Mouse (Mus musculus): Measurements from ENCODE around the gene Acadl. TPM values are rescaled to one million over a fixed set of nuclear protein-coding genes. Genes with fewer than 3 reads are reported as not detected.

Gene Acadl
- total and polyA plus RNA-seq, 2 experiments from 2014 or later, result 5.4 to 55.4 TPM

GRCm38 (mm10) chr1:66871591-66871990 lies 8.5 kb upstream of the Acadl start:
- ATAC-seq (ENCODE audit: low FRiP score) (no peak), DNase-seq (ENCODE audit: low spot score) (peak; percentile 73)
- Histone ChIP-seq H3K27me3 (ENCODE audit: insufficient read depth, low read length) (no peaks in the 10 kb centered on the region), H3K4me1 (ENCODE audit: insufficient read depth, low read length) (no peaks in the 10 kb centered on the region), H3K9ac (replicated peaks; ENCODE audit: low read length, poor library complexity, severe bottlenecking) (no peak overlapping the region), H3K4me2 (ENCODE audit: low read depth, low read length, poor library complexity, severe bottlenecking) (no peak overlapping the region), H3K36me3 (ENCODE audit: insufficient read depth, low read length) (no peaks in the 10 kb centered on the region), H3K27ac (ENCODE audit: low read depth, low read length) (no peak overlapping the region), H3K4me3 (ENCODE audit: low read depth, low read length) (no peak overlapping the region), H3K9me3 (ENCODE audit: low read length) (no peaks in the 10 kb centered on the region)
- WGBS, result 60% methylated on average over 7 of the region's 7 CpGs
- no peak for TF ChIP-seq CTCF (IDR thresholded peaks at IDR 0.05)

GRCm38 (mm10) chr1:66865633-66866032 lies 2.6 kb upstream of the Acadl start:
- Histone ChIP-seq H3K9ac (replicated peaks; ENCODE audit: low read length, poor library complexity, severe bottlenecking) (no peak overlapping the region), H3K27me3 (ENCODE audit: insufficient read depth, low read length) (no peaks in the 10 kb centered on the region), H3K36me3 (ENCODE audit: insufficient read depth, low read length) (no peaks in the 10 kb centered on the region), H3K4me2 (ENCODE audit: low read depth, low read length, poor library complexity, severe bottlenecking) (no peak overlapping the region), H3K4me1 (ENCODE audit: insufficient read depth, low read length) (no peaks in the 10 kb centered on the region), H3K9me3 (ENCODE audit: low read length) (no peaks in the 10 kb centered on the region), H3K27ac (ENCODE audit: low read depth, low read length) (no peak overlapping the region), H3K4me3 (ENCODE audit: low read depth, low read length) (no peak overlapping the region)
- no peak for ATAC-seq (ENCODE audit: low FRiP score)
- no peak for DNase-seq (ENCODE audit: low spot score)
- 80% methylated on average over 4 of the region's 4 CpGs for WGBS
- TF ChIP-seq CTCF (IDR thresholded peaks at IDR 0.05), result no peak

DNA sequence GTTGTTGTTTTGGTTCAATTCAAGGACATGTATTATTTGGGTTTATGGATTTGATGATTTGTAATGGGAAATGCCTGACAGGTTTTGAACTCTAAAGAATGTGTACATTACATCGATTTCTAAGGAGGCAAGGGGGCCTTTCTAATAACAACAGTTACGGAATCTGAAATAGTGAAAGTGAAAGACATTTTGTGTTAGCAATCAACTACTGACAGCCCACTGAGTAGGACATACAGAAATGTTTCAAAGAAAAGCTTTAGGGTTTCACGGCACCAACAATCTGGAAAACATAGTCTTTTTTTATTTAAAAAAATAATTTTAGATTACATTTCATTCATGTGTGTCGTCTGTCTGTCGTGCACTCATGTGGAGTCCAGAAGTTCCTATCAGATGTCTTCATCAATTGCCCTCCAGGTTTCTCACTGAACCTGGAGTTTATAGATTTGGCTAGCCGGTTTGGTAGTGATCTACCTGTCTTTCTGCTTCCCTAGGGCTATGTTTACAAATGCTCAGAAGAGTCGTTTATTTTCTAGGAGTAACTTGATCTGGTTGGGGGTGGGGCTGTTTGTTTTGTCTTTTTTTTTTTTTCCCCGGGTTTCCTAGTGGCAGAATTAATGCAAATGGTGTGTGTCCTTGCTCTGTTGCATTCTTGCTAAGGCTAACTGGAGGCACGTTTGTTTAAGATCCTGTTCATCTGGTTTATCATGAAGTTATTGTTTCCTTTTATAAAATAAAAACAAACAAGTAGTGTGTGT lies 841 bp upstream of the Acadl start:
- no peaks in the 10 kb centered on the region for H3K9me3 ChIP-seq (ENCODE audit: low read length)
- ATAC-seq (ENCODE audit: low FRiP score) (no peak), DNase-seq (ENCODE audit: low spot score) (no peak)
- no peaks in the 10 kb centered on the region for H3K36me3 ChIP-seq (ENCODE audit: insufficient read depth, low read length)
- no peak overlapping the region for H3K9ac ChIP-seq (replicated peaks; ENCODE audit: low read length, poor library complexity, severe bottlenecking)
- 22% methylated on average over 9 of the region's 9 CpGs for WGBS
- peak overlapping the region; percentile 90 for H3K4me2 ChIP-seq (ENCODE audit: low read depth, low read length, poor library complexity, severe bottlenecking)
- no peak for TF ChIP-seq CTCF (IDR thresholded peaks at IDR 0.05)
- no peak overlapping the region for H3K27ac ChIP-seq (ENCODE audit: low read depth, low read length)
- H3K4me3 ChIP-seq (ENCODE audit: low read depth, low read length), result peak overlapping the region; percentile 83
- H3K27me3 ChIP-seq (ENCODE audit: insufficient read depth, low read length), result no peaks in the 10 kb centered on the region
- no peaks in the 10 kb centered on the region for H3K4me1 ChIP-seq (ENCODE audit: insufficient read depth, low read length)

GRCm38 (mm10) chr1:66861764-66862672 lies 1.1 kb downstream of the Acadl start:
- Histone ChIP-seq H3K9me3 (ENCODE audit: low read length) (no peaks in the 10 kb centered on the region), H3K27me3 (ENCODE audit: insufficient read depth, low read length) (no peaks in the 10 kb centered on the region), H3K4me3 (ENCODE audit: low read depth, low read length) (peak overlapping the region; percentile 83), H3K4me2 (ENCODE audit: low read depth, low read length, poor library complexity, severe bottlenecking) (peak overlapping the region; percentile 90), H3K27ac (ENCODE audit: low read depth, low read length) (no peak overlapping the region), H3K36me3 (ENCODE audit: insufficient read depth, low read length) (no peaks in the 10 kb centered on the region), H3K9ac (replicated peaks; ENCODE audit: low read length, poor library complexity, severe bottlenecking) (0 out of 2 replicates have a peak overlapping the region, but pooled peaks have one; percentile 74), H3K4me1 (ENCODE audit: insufficient read depth, low read length) (no peaks in the 10 kb centered on the region)
- no peak for TF ChIP-seq CTCF (IDR thresholded peaks at IDR 0.05)
- WGBS, result 17% methylated on average over 14 of the region's 14 CpGs
- peak; percentile 59 for DNase-seq (ENCODE audit: low spot score)
- ATAC-seq (ENCODE audit: low FRiP score), result no peak

DNA sequence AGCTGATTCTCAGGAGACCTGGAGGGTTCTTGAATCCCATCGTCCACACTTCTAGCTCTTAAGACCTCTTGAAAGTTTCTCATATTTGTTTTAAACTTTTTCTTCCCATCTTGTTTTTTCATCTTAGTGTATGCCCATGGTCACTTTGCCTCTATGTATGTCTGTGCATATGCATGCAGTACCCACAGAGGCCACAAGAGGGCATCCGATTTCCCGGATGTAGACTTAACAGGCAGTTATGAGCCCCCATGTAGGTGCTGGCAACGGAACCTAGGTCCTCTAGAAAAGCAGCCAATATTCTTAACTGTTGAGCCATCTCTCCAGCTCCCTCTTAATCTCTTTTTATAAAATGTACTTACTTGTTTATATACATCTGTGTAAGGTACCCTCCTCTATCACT lies 15.6 kb downstream of the Acadl start:
- H3K9ac ChIP-seq (replicated peaks; ENCODE audit: low read length, poor library complexity, severe bottlenecking), result no peak overlapping the region
- H3K27me3 ChIP-seq (ENCODE audit: insufficient read depth, low read length), result no peaks in the 10 kb centered on the region
- H3K27ac ChIP-seq (ENCODE audit: low read depth, low read length), result no peak overlapping the region
- TF ChIP-seq CTCF (IDR thresholded peaks at IDR 0.05), result peak; percentile 51
- H3K9me3 ChIP-seq (ENCODE audit: low read length), result no peaks in the 10 kb centered on the region
- 94% methylated on average over 4 of the region's 4 CpGs for WGBS
- H3K4me3 ChIP-seq (ENCODE audit: low read depth, low read length), result no peak overlapping the region
- no peak for ATAC-seq (ENCODE audit: low FRiP score)
- H3K4me2 ChIP-seq (ENCODE audit: low read depth, low read length, poor library complexity, severe bottlenecking), result no peak overlapping the region
- H3K36me3 ChIP-seq (ENCODE audit: insufficient read depth, low read length), result no peaks in the 10 kb centered on the region
- DNase-seq (ENCODE audit: low spot score), result no peak
- no peaks in the 10 kb centered on the region for H3K4me1 ChIP-seq (ENCODE audit: insufficient read depth, low read length)
